Mouse (Mus musculus) embryonic facial prominence, embryonic 12.5 days (tissue): ENCODE data around the gene Exoc6. TPM values are rescaled to one million over a fixed set of nuclear protein-coding genes. Genes with fewer than 3 reads are reported as not detected.

Experiments
- ATAC-seq: fragments of 200-750 bp; cut with Nextera tagmentation; 2 replicates; pipeline ENCODE4 v1.8.0; 2017; ENCODE audit not compliant: insufficient number of reproducible peaks, insufficient read depth, low FRiP score, low TSS enrichment
- H3K27ac ChIP-seq: fragments of 300-500 bp; sonication (generic); 2 replicates; pipeline ENCODE4 v1.5.1; 2016; ENCODE audit warnings: mild to moderate bottlenecking
- H3K27me3 ChIP-seq: fragments of 300-500 bp; sonication (generic); 2 replicates; pipeline ENCODE4 v1.6.1; 2016; ENCODE audit warnings: mild to moderate bottlenecking, moderate library complexity
- H3K36me3 ChIP-seq: fragments of 300-500 bp; sonication (generic); 2 replicates; pipeline ENCODE4 v1.6.1; 2016; ENCODE audit warnings: mild to moderate bottlenecking
- H3K4me1 ChIP-seq: fragments of 300-500 bp; sonication (generic); 2 replicates; pipeline ENCODE4 v1.6.1; 2016
- H3K4me2 ChIP-seq: fragments of 300-500 bp; sonication (generic); replicated peaks from 2 replicates; pipeline ENCODE4 v1.6.1; 2016; ENCODE audit warnings: mild to moderate bottlenecking, moderate library complexity
- H3K4me3 ChIP-seq: fragments of 300-500 bp; sonication (generic); 2 replicates; pipeline ENCODE4 v1.5.1; 2016; ENCODE audit warnings: mild to moderate bottlenecking
- H3K9ac ChIP-seq: fragments of 300-500 bp; sonication (generic); 2 replicates; pipeline ENCODE4 v1.6.1; 2016; ENCODE audit warnings: mild to moderate bottlenecking, moderate library complexity
- H3K9me3 ChIP-seq: fragments of 300-500 bp; sonication (generic); 2 replicates; pipeline ENCODE4 v1.6.1; 2016; ENCODE audit warnings: mild to moderate bottlenecking, moderate library complexity
- WGBS: fragments of 180-500 bp; shearing (Covaris S2); methylation state at CpG from one replicate; pipeline ENCODE4 v1.1.7; 2016; 5-methylcytosine and 5-hydroxymethylcytosine counted together
- polyA plus RNA-seq: library from polyadenylated mRNA; unstranded; fragments of >200 nt; fragmentation: Nextera tagmentation; extraction: Ambion mirVana; gene quantifications from 2 replicates; pipeline ENCODE4 v1.2.1, GENCODE M21; 2016

The Exoc6 gene
- polyA plus RNA-seq, 1 experiment from 2014 or later, result 7.7 TPM

- peak overlapping the region; percentile 61 for H3K4me2 ChIP-seq
- H3K9ac ChIP-seq, result no peak overlapping the region
- H3K4me1 ChIP-seq, result peaks cover 26% of the 10 kb centered on the region
- peaks cover 98% of the 10 kb centered on the region for H3K27me3 ChIP-seq
- H3K27ac ChIP-seq, result no peak overlapping the region
- H3K36me3 ChIP-seq, result no peaks in the 10 kb centered on the region
- ATAC-seq, result no peak
- H3K4me3 ChIP-seq, result peak overlapping the region; percentile 37
- no peaks in the 10 kb centered on the region for H3K9me3 ChIP-seq
- WGBS, result 2% methylated on average over 42 of the region's 42 CpGs
Measured at GRCm38 (mm10) chr19:37695762-37696602, 145.8 kb downstream of the Exoc6 start.

GRCm38 (mm10) chr19:37696603-37697334 lies 146.6 kb downstream of the Exoc6 start:
- Histone ChIP-seq H3K27ac (no peak overlapping the region), H3K36me3 (no peaks in the 10 kb centered on the region), H3K4me1 (peaks cover 26% of the 10 kb centered on the region), H3K9ac (no peak overlapping the region), H3K4me2 (peak overlapping the region; percentile 61), H3K9me3 (no peaks in the 10 kb centered on the region), H3K4me3 (peak overlapping the region; percentile 37), H3K27me3 (peaks cover 94% of the 10 kb centered on the region)
- 3% methylated on average over 22 of the region's 22 CpGs for WGBS
- ATAC-seq, result no peak

- Histone ChIP-seq H3K27me3 (peaks cover 91% of the 10 kb centered on the region), H3K9me3 (no peaks in the 10 kb centered on the region), H3K4me2 (peak overlapping the region; percentile 61), H3K9ac (peak overlapping the region; percentile 47; the same call in 1 of the 2 replicates), H3K27ac (no peak overlapping the region), H3K4me1 (peaks cover 26% of the 10 kb centered on the region), H3K36me3 (no peaks in the 10 kb centered on the region), H3K4me3 (peak overlapping the region; percentile 37)
- no peak for ATAC-seq
- 1% methylated on average over 18 of the region's 18 CpGs for WGBS
Measured at GRCm38 (mm10) chr19:37697335-37697636, 147.1 kb downstream of the Exoc6 start.

GRCm38 (mm10) chr19:37697651-37698272 lies 147.5 kb downstream of the Exoc6 start, which contains the start of gene Cyp26a1:
Cyp26a1 (plus strand) TSS chr19:37697798.
- Histone ChIP-seq H3K9ac (peak within 1 kb of the TSS; percentile 47), H3K4me1 (peaks cover 26% of the 10 kb centered on the region), H3K27me3 (peaks cover 92% of the 10 kb centered on the region), H3K9me3 (no peaks in the 10 kb centered on the region), H3K4me2 (peak within 1 kb of the TSS; percentile 61), H3K27ac (no peak within 1 kb of the TSS), H3K4me3 (peak within 1 kb of the TSS; percentile 37), H3K36me3 (no peaks in the 10 kb centered on the region)
- WGBS, result under 1% methylated on average over 51 of the region's 51 CpGs
- no peak for ATAC-seq

- Histone ChIP-seq H3K4me3 (peak overlapping the region; percentile 37), H3K4me2 (peak overlapping the region; percentile 61), H3K4me1 (peaks cover 26% of the 10 kb centered on the region), H3K9ac (peak overlapping the region; percentile 47), H3K9me3 (no peaks in the 10 kb centered on the region), H3K36me3 (no peaks in the 10 kb centered on the region), H3K27ac (no peak overlapping the region), H3K27me3 (peaks cover 92% of the 10 kb centered on the region)
- no peak for ATAC-seq
- WGBS, result under 1% methylated on average over 63 of the region's 63 CpGs
Measured at GRCm38 (mm10) chr19:37698273-37699160, 148.3 kb downstream of the Exoc6 start.

GRCm38 (mm10) chr19:37699711-37700110 lies 149.5 kb downstream of the Exoc6 start:
- Histone ChIP-seq H3K27me3 (peaks cover 81% of the 10 kb centered on the region), H3K4me3 (no peak overlapping the region), H3K4me1 (peaks cover 26% of the 10 kb centered on the region), H3K9me3 (no peaks in the 10 kb centered on the region), H3K27ac (no peak overlapping the region), H3K36me3 (no peaks in the 10 kb centered on the region), H3K9ac (no peak overlapping the region), H3K4me2 (peak overlapping the region; percentile 1; the same call in 1 of the 2 replicates)
- 20% methylated on average over 9 of the region's 9 CpGs for WGBS
- ATAC-seq, result no peak

- H3K27ac ChIP-seq, result no peak overlapping the region
- H3K4me1 ChIP-seq, result peaks cover 15% of the 10 kb centered on the region; the same call in 1 of the 2 replicates
- peaks cover 54% of the 10 kb centered on the region for H3K27me3 ChIP-seq
- no peak for ATAC-seq
- H3K9me3 ChIP-seq, result no peaks in the 10 kb centered on the region
- H3K4me3 ChIP-seq, result no peak overlapping the region
- no peaks in the 10 kb centered on the region for H3K36me3 ChIP-seq
- H3K4me2 ChIP-seq, result no peak overlapping the region
- WGBS, result 75% methylated on average over 21 of the region's 21 CpGs
- no peak overlapping the region for H3K9ac ChIP-seq
Measured at GRCm38 (mm10) chr19:37702377-37703076, 152.3 kb downstream of the Exoc6 start.

- Histone ChIP-seq H3K36me3 (no peaks in the 10 kb centered on the region), H3K4me1 (0 out of 2 replicates have a peak, but pooled peaks cover under 1% of the 10 kb centered on the region), H3K9me3 (no peaks in the 10 kb centered on the region), H3K27ac (no peak overlapping the region), H3K4me2 (no peak overlapping the region), H3K4me3 (no peak overlapping the region), H3K9ac (no peak overlapping the region), H3K27me3 (peaks cover 45% of the 10 kb centered on the region)
- ATAC-seq, result no peak; the same call in 1 of the 2 replicates
- 10% methylated on average over 3 of the region's 3 CpGs for WGBS
Measured at GRCm38 (mm10) chr19:37703902-37704509, 153.8 kb downstream of the Exoc6 start.

- no peak overlapping the region for H3K9ac ChIP-seq
- ATAC-seq, result no peak
- 79% methylated on average over 5 of the region's 5 CpGs for WGBS
- H3K27ac ChIP-seq, result no peak overlapping the region
- no peak overlapping the region for H3K4me3 ChIP-seq
- no peaks in the 10 kb centered on the region for H3K9me3 ChIP-seq
- H3K4me1 ChIP-seq, result no peaks in the 10 kb centered on the region
- no peaks in the 10 kb centered on the region for H3K36me3 ChIP-seq
- no peak overlapping the region for H3K4me2 ChIP-seq
- H3K27me3 ChIP-seq, result peaks cover 28% of the 10 kb centered on the region
Measured at GRCm38 (mm10) chr19:37705722-37706121, 155.5 kb downstream of the Exoc6 start.

GRCm38 (mm10) chr19:37714681-37715080 lies 164.5 kb downstream of the Exoc6 start:
- Histone ChIP-seq H3K27ac (no peak overlapping the region), H3K27me3 (no peaks in the 10 kb centered on the region), H3K4me2 (no peak overlapping the region), H3K4me3 (no peak overlapping the region), H3K9me3 (no peaks in the 10 kb centered on the region), H3K4me1 (no peaks in the 10 kb centered on the region), H3K36me3 (no peaks in the 10 kb centered on the region), H3K9ac (no peak overlapping the region)
- no peak for ATAC-seq
- WGBS, result 72% methylated on average over 10 of the region's 10 CpGs
